Mouse (Mus musculus) liver, postnatal 0 days (tissue): ENCODE measurements around the gene Dnajc7. TPM values are rescaled to one million over a fixed set of nuclear protein-coding genes. Genes with fewer than 3 reads are reported as not detected.
A peak's percentile ranks its signal among the peaks of the same experiment; 100 is the strongest.

Source experiments
- ATAC-seq: fragments of 200-750 bp; cut with Nextera tagmentation; 2 replicates; pipeline ENCODE4 v1.8.0; 2017; ENCODE audit warnings: mild to moderate bottlenecking, moderate library complexity
- DNase-seq: peaks from one replicate; pipeline ENCODE4 v3.0.0-alpha.2; 2016
- H3K27ac ChIP-seq: fragments of 300-500 bp; sonication (generic); 2 replicates; pipeline ENCODE4 v1.5.1; 2014; ENCODE audit warnings: antibody characterized with exemption, moderate library complexity, mild to moderate bottlenecking, low read depth
- H3K27me3 ChIP-seq: fragments of 300-500 bp; sonication (generic); 2 replicates; pipeline ENCODE4 v1.6.1; 2014; ENCODE audit warnings: low read length, control low read depth, mixed read lengths; ENCODE audit not compliant: insufficient read depth
- H3K36me3 ChIP-seq: fragments of 300-500 bp; sonication (generic); replicated peaks from 2 replicates; pipeline ENCODE4 v1.6.1; 2014; ENCODE audit warnings: mild to moderate bottlenecking, control low read depth, low read length, moderate library complexity, mixed read lengths; ENCODE audit not compliant: insufficient read depth
- H3K4me1 ChIP-seq: fragments of 300-500 bp; sonication (generic); 2 replicates; pipeline ENCODE4 v1.6.1; 2014; ENCODE audit warnings: antibody characterized with exemption, mild to moderate bottlenecking, control low read depth; ENCODE audit not compliant: insufficient read depth
- H3K4me2 ChIP-seq: fragments of 300-500 bp; sonication (generic); 2 replicates; pipeline ENCODE4 v1.6.1; 2014; ENCODE audit warnings: low read depth, mild to moderate bottlenecking, low read length, moderate library complexity, mixed read lengths
- H3K4me3 ChIP-seq: fragments of 300-500 bp; sonication (generic); 2 replicates; pipeline ENCODE4 v1.5.1; 2014; ENCODE audit warnings: low read depth, low read length
- H3K9ac ChIP-seq: fragments of 300-500 bp; sonication (generic); replicated peaks from 2 replicates; pipeline ENCODE4 v1.6.1; 2014; ENCODE audit warnings: mild to moderate bottlenecking, moderate library complexity
- H3K9me3 ChIP-seq: fragments of 300-500 bp; sonication (generic); 2 replicates; pipeline ENCODE4 v1.6.1; 2016; ENCODE audit warnings: mild to moderate bottlenecking, control low read depth, low read length, mixed read lengths
- CTCF ChIP-seq: sonication (generic); IDR thresholded peaks from 2 replicates; pipeline ENCODE4 v1.5.1; 2016; ENCODE audit warnings: antibody characterized with exemption, low read depth
- EP300 ChIP-seq: IDR thresholded peaks from 2 replicates; pipeline ENCODE4 v1.6.1; 2016; ENCODE audit warnings: antibody characterized with exemption, low read depth, mild to moderate bottlenecking
- WGBS: fragments of 180-500 bp; shearing (Covaris S2); extraction: QIAGEN DNeasy Blood & Tissue Kit; methylation state at CpG from one replicate; pipeline ENCODE4 v1.1.7; 2014; ENCODE audit not compliant: insufficient replicate concordance; 5-methylcytosine and 5-hydroxymethylcytosine counted together
- polyA plus RNA-seq: library from polyadenylated mRNA; unstranded; fragments of >200 nt; fragmentation: Nextera tagmentation; extraction: Ambion mirVana; gene quantifications from 2 replicates; pipeline ENCODE4 v1.2.1, GENCODE M21; 2015

Gene Dnajc7
- polyA plus RNA-seq, 1 experiment from 2014 or later: 49.1 TPM

DNA sequence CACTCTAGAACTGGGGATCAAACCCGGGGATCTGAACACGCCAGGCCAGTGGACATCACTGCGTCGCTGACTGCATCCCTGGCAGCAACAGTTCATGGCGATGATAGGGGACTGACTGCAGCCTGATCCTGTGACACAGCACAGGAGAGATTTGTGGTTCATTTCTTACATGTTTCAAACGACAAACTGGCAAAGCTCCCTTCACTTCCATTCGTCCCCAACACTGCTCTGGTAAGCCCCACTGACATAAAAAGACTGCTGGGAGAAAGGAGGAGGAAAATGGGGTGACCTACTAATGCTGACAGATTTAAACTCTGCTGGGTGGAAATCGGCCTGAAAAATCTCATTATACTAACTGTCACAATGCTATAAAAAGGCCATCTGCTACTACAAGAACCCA lies 16.2 kb downstream of the Dnajc7 start:
- WGBS: 86% methylated on average over 8 of the region's 8 CpGs

GRCm38 (mm10) chr11:100603155-100603554 lies 16.8 kb downstream of the Dnajc7 start:
- Histone ChIP-seq H3K4me3 (no peak overlapping the region), H3K36me3 (peaks cover 37% of the 10 kb centered on the region), H3K4me1 (no peaks in the 10 kb centered on the region; the same call in 1 of the 2 replicates), H3K4me2 (no peak overlapping the region), H3K9ac (no peak overlapping the region), H3K27me3 (no peaks in the 10 kb centered on the region), H3K9me3 (no peaks in the 10 kb centered on the region), H3K27ac (no peak overlapping the region)
- 78% methylated on average over 9 of the region's 9 CpGs for WGBS
- DNase-seq (no peak), ATAC-seq (peak; percentile 47; the same call in 1 of the 2 replicates)
- TF ChIP-seq CTCF (no peak), EP300 (no peak)

More for the DNA sequence above, 16.2 kb downstream of the Dnajc7 start:
- Histone ChIP-seq H3K36me3 (peaks cover 30% of the 10 kb centered on the region), H3K27me3 (no peaks in the 10 kb centered on the region), H3K4me3 (no peak overlapping the region), H3K27ac (no peak overlapping the region), H3K9me3 (no peaks in the 10 kb centered on the region), H3K9ac (no peak overlapping the region), H3K4me1 (no peaks in the 10 kb centered on the region; the same call in 1 of the 2 replicates), H3K4me2 (no peak overlapping the region)
- ATAC-seq: no peak
- TF ChIP-seq CTCF: no peak
- no peak for TF ChIP-seq EP300
- DNase-seq: no peak

DNA sequence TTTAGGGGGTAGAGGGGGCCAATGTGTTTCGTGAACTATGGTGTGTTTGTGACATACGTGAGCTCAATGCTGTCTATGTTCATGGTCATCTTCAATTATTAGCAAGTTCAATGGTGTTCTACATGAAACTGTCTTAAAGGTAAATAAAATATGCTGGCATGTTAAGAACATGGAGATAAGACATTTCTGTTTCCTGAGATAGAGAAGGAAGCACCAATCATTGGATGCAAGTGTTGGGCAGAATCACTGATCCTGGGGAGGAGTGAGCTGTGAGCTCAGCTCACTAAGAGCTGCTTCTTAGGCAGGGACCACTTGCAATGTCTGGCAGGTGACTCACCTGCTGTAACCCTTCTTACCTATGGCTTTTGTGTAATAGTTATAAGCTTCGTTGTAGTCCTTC lies 18.6 kb downstream of the Dnajc7 start:
- WGBS: 82% methylated on average over 3 of the region's 3 CpGs
- H3K27ac ChIP-seq: no peak overlapping the region

GRCm38 (mm10) chr11:100598074-100598473 lies 21.9 kb downstream of the Dnajc7 start:
- no peak for TF ChIP-seq EP300
- no peak for TF ChIP-seq CTCF
- Histone ChIP-seq H3K9ac (no peak overlapping the region), H3K9me3 (no peaks in the 10 kb centered on the region), H3K36me3 (peaks cover 85% of the 10 kb centered on the region), H3K4me2 (no peak overlapping the region), H3K4me1 (no peaks in the 10 kb centered on the region), H3K27me3 (no peaks in the 10 kb centered on the region), H3K4me3 (no peak overlapping the region), H3K27ac (peak overlapping the region; percentile 39; the same call in 1 of the 2 replicates)
- WGBS: 76% methylated on average over 4 of the region's 4 CpGs
- ATAC-seq: no peak
- DNase-seq: no peak

More for the DNA sequence above, 18.6 kb downstream of the Dnajc7 start:
- TF ChIP-seq EP300: no peak
- ATAC-seq (no peak), DNase-seq (no peak)
- no peak overlapping the region for H3K9ac ChIP-seq
- no peak overlapping the region for H3K4me3 ChIP-seq
- no peak overlapping the region for H3K4me2 ChIP-seq
- no peaks in the 10 kb centered on the region for H3K9me3 ChIP-seq
- peaks cover 53% of the 10 kb centered on the region for H3K36me3 ChIP-seq
- H3K4me1 ChIP-seq: no peaks in the 10 kb centered on the region
- no peaks in the 10 kb centered on the region for H3K27me3 ChIP-seq

DNA sequence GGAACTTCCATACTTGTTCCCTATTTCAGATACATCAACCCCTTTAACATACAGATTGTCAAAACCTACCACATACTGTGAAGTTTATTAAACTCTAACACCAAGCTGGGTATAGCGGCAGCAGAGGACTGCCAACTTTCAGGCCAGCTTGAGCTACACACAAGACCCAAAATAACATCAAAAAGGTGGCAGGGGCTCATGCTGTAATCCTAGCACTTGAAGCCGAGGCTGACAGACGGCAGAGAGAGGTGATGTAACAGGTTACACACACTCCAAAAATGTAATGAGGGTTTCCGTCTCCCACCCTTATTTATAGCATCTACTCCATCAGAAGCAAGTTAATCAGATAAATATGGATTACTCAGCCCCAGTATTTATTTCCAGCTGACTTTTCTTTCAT lies 24.4 kb downstream of the Dnajc7 start:
- H3K27me3 ChIP-seq: no peaks in the 10 kb centered on the region
- TF ChIP-seq CTCF (no peak), EP300 (no peak)
- H3K4me3 ChIP-seq: no peak overlapping the region
- no peak overlapping the region for H3K27ac ChIP-seq
- H3K4me1 ChIP-seq: no peaks in the 10 kb centered on the region
- 83% methylated on average over 4 of the region's 4 CpGs for WGBS
- no peak overlapping the region for H3K4me2 ChIP-seq
- ATAC-seq: no peak
- H3K36me3 ChIP-seq: peaks cover 98% of the 10 kb centered on the region
- H3K9me3 ChIP-seq: no peaks in the 10 kb centered on the region
- DNase-seq: no peak
- no peak overlapping the region for H3K9ac ChIP-seq

GRCm38 (mm10) chr11:100594608-100595007 lies 25.4 kb downstream of the Dnajc7 start:
- no peak overlapping the region for H3K27ac ChIP-seq
- no peak for ATAC-seq
- WGBS: 84% methylated on average over 7 of the region's 7 CpGs

More at GRCm38 (mm10) chr11:100594608-100595007, 25.4 kb downstream of the Dnajc7 start:
- TF ChIP-seq CTCF (no peak), EP300 (no peak)
- no peak overlapping the region for H3K9ac ChIP-seq
- H3K4me3 ChIP-seq: no peak overlapping the region
- no peaks in the 10 kb centered on the region for H3K9me3 ChIP-seq
- no peaks in the 10 kb centered on the region for H3K4me1 ChIP-seq
- H3K4me2 ChIP-seq: no peak overlapping the region
- no peaks in the 10 kb centered on the region for H3K27me3 ChIP-seq
- H3K36me3 ChIP-seq: peaks cover 99% of the 10 kb centered on the region
- no peak for DNase-seq
